Mouse (Mus musculus) bone marrow macrophage, adult 2 months (primary cell): ENCODE measurements at regions not wholly inside any gene's neighbourhood (a gene's known extent, or its start where the extent isn't known, plus 50 kb on each side); places are given as distances from the start of the nearest gene placed in this dataset.

Source experiments
- CTCF ChIP-seq: IDR thresholded peaks from 2 replicates; pipeline ENCODE4 v1.5.1; 2012; ENCODE audit warnings: low read depth, mild to moderate bottlenecking, low read length, moderate library complexity
- POLR2A ChIP-seq: IDR thresholded peaks from 2 replicates; pipeline ENCODE4 v1.6.1; 2012; ENCODE audit warnings: mild to moderate bottlenecking, low read depth, low read length, borderline replicate concordance

DNA sequence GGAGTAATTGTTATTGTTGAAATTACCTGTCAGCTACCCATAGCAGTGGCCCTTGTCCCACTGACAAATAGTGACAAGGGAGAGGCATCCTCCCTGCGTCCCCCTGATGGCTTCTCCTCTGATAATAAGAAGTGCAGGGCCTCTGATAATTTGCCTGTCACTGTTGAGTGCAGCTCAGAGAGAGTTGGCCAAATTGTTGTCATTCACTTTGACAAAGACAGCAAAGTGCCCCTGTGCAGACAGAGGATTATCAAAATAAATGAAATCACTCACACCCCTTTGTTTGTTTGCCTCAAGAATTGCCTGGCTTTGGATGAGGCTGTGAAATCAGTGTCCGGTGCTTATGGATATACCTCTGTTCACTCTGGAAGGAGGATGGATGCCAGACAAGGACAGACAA lies 266.3 kb downstream of the Meis1 start:
- TF ChIP-seq CTCF (no peak), POLR2A (no peak)
